Mouse (Mus musculus) lung, postnatal 0 days (tissue): Measurements from ENCODE around the gene Pank4. TPM values are rescaled to one million over a fixed set of nuclear protein-coding genes. Genes with fewer than 3 reads are reported as not detected.

Experiments used
- ATAC-seq: fragments of 200-750 bp; cut with Nextera tagmentation; 2 replicates; pipeline ENCODE4 v1.8.0; 2017; ENCODE audit warnings: moderate library complexity
- DNase-seq: peaks from one replicate; pipeline ENCODE4 v3.0.0-alpha.2; 2016; ENCODE audit warnings: low spot score
- H3K27ac ChIP-seq: fragments of 300-500 bp; sonication (generic); 2 replicates; pipeline ENCODE4 v1.5.1; 2014; ENCODE audit warnings: antibody characterized with exemption, mild to moderate bottlenecking, low read length, mixed read lengths
- H3K27me3 ChIP-seq: fragments of 300-500 bp; sonication (generic); replicated peaks from 2 replicates; pipeline ENCODE4 v1.6.1; 2014; ENCODE audit warnings: low read length, mixed read lengths; ENCODE audit not compliant: insufficient read depth
- H3K36me3 ChIP-seq: fragments of 300-500 bp; sonication (generic); 2 replicates; pipeline ENCODE4 v1.6.1; 2014; ENCODE audit warnings: low read length, mixed read lengths; ENCODE audit not compliant: insufficient read depth
- H3K4me1 ChIP-seq: fragments of 300-500 bp; sonication (generic); 2 replicates; pipeline ENCODE4 v1.6.1; 2014; ENCODE audit warnings: antibody characterized with exemption, low read depth, low read length, mixed read lengths; ENCODE audit not compliant: insufficient read depth
- H3K4me2 ChIP-seq: fragments of 300-500 bp; sonication (generic); replicated peaks from 2 replicates; pipeline ENCODE4 v1.6.1; 2014; ENCODE audit warnings: low read depth, mild to moderate bottlenecking, low read length, moderate library complexity, mixed read lengths
- H3K4me3 ChIP-seq: fragments of 300-500 bp; sonication (generic); 2 replicates; pipeline ENCODE4 v1.5.1; 2014; ENCODE audit warnings: low read depth, low read length
- H3K9ac ChIP-seq: fragments of 300-500 bp; sonication (generic); replicated peaks from 2 replicates; pipeline ENCODE4 v1.6.1; 2014; ENCODE audit warnings: low read depth, mild to moderate bottlenecking
- H3K9me3 ChIP-seq: fragments of 300-500 bp; sonication (generic); 2 replicates; pipeline ENCODE4 v1.6.1; 2016; ENCODE audit warnings: low read length, mixed read lengths
- CTCF ChIP-seq: IDR thresholded peaks from 2 replicates; pipeline ENCODE4 v1.5.1; 2016; ENCODE audit warnings: antibody characterized with exemption, mild to moderate bottlenecking
- EP300 ChIP-seq: IDR thresholded peaks from 2 replicates; pipeline ENCODE4 v1.6.1; 2016; ENCODE audit warnings: antibody characterized with exemption, mild to moderate bottlenecking, control low read depth
- WGBS: fragments of 180-500 bp; shearing (Covaris S2); extraction: QIAGEN DNeasy Blood & Tissue Kit; methylation state at CpG from one replicate; pipeline ENCODE4 v1.1.7; 2014; 5-methylcytosine and 5-hydroxymethylcytosine counted together
- polyA plus RNA-seq: library from polyadenylated mRNA; unstranded; fragments of >200 nt; fragmentation: Nextera tagmentation; extraction: Ambion mirVana; gene quantifications from 2 replicates; pipeline ENCODE4 v1.2.1, GENCODE M21; 2015

The Pank4 gene
- polyA plus RNA-seq, 1 experiment from 2014 or later = 20.5 TPM

DNA sequence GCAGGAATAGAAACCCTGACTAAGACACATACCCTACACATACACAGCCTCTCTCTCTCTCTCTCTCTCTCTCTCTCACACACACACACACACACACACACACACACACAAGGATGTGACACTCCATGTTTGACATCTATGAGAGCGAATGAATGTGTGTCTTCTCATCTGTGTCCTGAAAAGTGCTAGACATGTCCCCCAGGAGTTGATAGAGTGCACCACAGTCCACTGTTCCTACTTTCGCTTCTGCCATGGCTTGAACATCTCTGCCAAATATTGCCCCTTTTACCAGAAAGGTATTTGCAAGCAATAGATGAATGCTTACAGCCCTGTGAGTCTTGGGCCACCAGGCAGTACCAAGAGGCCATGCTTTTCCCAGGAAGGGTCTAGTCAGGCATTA is 23.8 kb upstream of the Pank4 start:
- no peaks in the 10 kb centered on the region for H3K27me3 ChIP-seq
- H3K9ac ChIP-seq = no peak overlapping the region
- H3K4me3 ChIP-seq = no peak overlapping the region
- ATAC-seq (no peak), DNase-seq (no peak)
- no peak overlapping the region for H3K27ac ChIP-seq
- TF ChIP-seq CTCF (no peak), EP300 (no peak)
- 81% methylated on average over 2 of the region's 2 CpGs for WGBS
- no peaks in the 10 kb centered on the region for H3K9me3 ChIP-seq
- H3K4me2 ChIP-seq = no peak overlapping the region
- no peaks in the 10 kb centered on the region for H3K4me1 ChIP-seq
- H3K36me3 ChIP-seq = no peaks in the 10 kb centered on the region

DNA sequence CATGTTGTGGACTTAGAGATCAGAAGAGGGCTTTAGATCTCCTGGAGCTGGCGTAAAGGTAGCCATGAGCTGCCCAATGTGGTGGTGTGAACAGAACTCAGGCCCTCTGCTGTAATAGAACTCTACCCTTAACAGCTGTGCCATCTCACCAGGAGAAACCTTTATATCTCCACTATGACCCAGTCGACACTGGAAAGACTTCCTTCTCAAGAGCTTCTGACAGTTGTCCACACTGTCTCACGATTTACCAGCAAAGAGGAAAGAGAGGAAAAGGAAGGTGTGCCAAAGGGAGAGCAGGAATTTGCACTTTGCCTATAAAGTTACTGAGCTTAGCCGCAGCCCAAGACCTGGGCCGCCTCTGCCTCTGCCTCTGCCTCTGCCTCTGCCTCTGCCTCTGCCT is 22.1 kb upstream of the Pank4 start:
- ATAC-seq = no peak
- Histone ChIP-seq H3K4me3 (no peak overlapping the region), H3K36me3 (no peaks in the 10 kb centered on the region), H3K4me2 (no peak overlapping the region), H3K27me3 (no peaks in the 10 kb centered on the region), H3K27ac (no peak overlapping the region), H3K9ac (no peak overlapping the region), H3K9me3 (no peaks in the 10 kb centered on the region), H3K4me1 (no peaks in the 10 kb centered on the region)
- WGBS = 79% methylated on average over 5 of the region's 5 CpGs
- no peak for TF ChIP-seq CTCF
- TF ChIP-seq EP300 = no peak
- DNase-seq = no peak

DNA sequence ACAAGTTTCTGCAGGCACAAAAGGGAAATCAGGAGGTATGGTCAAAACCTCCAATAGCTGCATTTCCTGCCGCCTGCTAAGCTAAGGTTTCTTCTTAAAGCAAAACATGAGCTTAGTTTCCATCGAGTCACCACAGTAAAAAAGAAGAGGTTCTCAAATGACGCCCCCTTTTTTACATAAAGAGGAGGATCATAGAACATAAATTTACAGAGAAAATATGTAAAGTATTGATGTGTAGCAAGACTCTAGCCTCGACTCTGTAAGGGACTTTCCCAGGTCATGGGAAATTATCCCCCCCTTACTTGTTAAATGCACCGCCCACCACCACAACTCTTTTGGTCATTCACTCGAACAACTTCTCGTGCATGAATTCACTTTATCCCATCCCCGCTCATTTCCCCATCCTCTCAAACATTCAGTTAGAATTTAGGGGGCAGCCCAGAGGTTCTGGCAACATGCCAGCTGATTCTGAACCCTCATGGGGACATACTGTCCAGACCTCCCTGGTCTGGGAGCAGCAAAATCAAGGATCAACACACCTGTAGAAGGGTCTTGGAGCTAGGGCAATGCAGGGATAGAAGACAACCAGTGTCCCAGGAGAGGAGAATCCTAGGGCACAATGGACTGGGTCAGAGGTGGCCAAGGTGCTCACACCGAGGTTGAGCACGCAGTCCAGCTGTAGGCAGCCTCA is 21.1 kb upstream of the Pank4 start:
- Histone ChIP-seq H3K36me3 (no peaks in the 10 kb centered on the region), H3K9me3 (no peaks in the 10 kb centered on the region), H3K27ac (no peak overlapping the region), H3K4me2 (no peak overlapping the region), H3K9ac (no peak overlapping the region), H3K27me3 (no peaks in the 10 kb centered on the region), H3K4me3 (no peak overlapping the region), H3K4me1 (no peaks in the 10 kb centered on the region)
- TF ChIP-seq CTCF (no peak), EP300 (no peak)
- ATAC-seq (no peak), DNase-seq (no peak)
- WGBS = 78% methylated on average over 10 of the region's 10 CpGs

- ATAC-seq (no peak), DNase-seq (no peak)
- no peak overlapping the region for H3K4me2 ChIP-seq
- H3K36me3 ChIP-seq = no peaks in the 10 kb centered on the region
- no peaks in the 10 kb centered on the region for H3K27me3 ChIP-seq
- H3K9ac ChIP-seq = no peak overlapping the region
- H3K9me3 ChIP-seq = no peaks in the 10 kb centered on the region
- TF ChIP-seq CTCF (no peak), EP300 (no peak)
- WGBS = 80% methylated on average over 6 of the region's 6 CpGs
- H3K4me3 ChIP-seq = no peak overlapping the region
- H3K27ac ChIP-seq = no peak overlapping the region
- no peaks in the 10 kb centered on the region for H3K4me1 ChIP-seq
Measured at GRCm38 (mm10) chr4:154943323-154944039, 20.4 kb upstream of the Pank4 start.

DNA sequence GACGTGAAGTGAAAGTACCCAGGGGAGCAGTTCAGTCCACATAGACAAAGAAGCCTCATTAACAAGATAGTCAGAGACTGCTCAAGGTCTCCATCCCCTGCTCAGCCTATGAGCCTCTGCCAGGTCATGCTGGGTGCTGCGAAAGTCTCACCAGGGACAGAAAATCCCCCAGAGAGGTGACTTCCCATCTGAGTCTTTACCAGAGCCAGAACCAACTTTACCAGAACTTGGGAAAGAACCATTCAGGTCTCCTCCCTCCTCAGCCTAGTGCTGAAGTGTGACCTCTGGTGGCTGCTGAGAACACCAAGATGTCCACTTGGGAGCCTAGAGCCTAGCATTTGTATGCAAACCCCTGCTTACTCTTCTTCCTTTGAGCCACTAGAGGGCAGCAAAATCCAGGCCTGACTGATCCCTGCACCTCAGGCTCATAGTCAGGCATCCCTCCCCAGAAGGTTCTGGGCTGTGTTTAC is 19.8 kb upstream of the Pank4 start:
- TF ChIP-seq EP300 (no peak), CTCF (peak; percentile 99)
- DNase-seq (peak; percentile 97), ATAC-seq (peak; percentile 83)
- H3K27me3 ChIP-seq = peaks cover 2% of the 10 kb centered on the region; the same call in 1 of the 2 replicates
- no peak overlapping the region for H3K4me3 ChIP-seq
- H3K9ac ChIP-seq = no peak overlapping the region
- H3K27ac ChIP-seq = no peak overlapping the region
- H3K36me3 ChIP-seq = no peaks in the 10 kb centered on the region
- no peak overlapping the region for H3K4me2 ChIP-seq
- 20% methylated on average over 2 of the region's 2 CpGs for WGBS
- no peaks in the 10 kb centered on the region for H3K9me3 ChIP-seq
- no peaks in the 10 kb centered on the region for H3K4me1 ChIP-seq

GRCm38 (mm10) chr4:154946319-154946718 is 17.6 kb upstream of the Pank4 start:
- TF ChIP-seq CTCF (no peak), EP300 (no peak)
- peak overlapping the region; percentile 49 for H3K4me2 ChIP-seq
- under 1% methylated on average over 8 of the region's 8 CpGs for WGBS
- ATAC-seq = peak; percentile 86
- DNase-seq = peak; percentile 83
- H3K27ac ChIP-seq = no peak overlapping the region
- H3K4me1 ChIP-seq = no peaks in the 10 kb centered on the region
- H3K4me3 ChIP-seq = peak overlapping the region; percentile 5; the same call in 1 of the 2 replicates
- peaks cover 13% of the 10 kb centered on the region; the same call in 1 of the 2 replicates for H3K27me3 ChIP-seq
- H3K9me3 ChIP-seq = no peaks in the 10 kb centered on the region
- no peak overlapping the region for H3K9ac ChIP-seq
- no peaks in the 10 kb centered on the region for H3K36me3 ChIP-seq
